Mouse (Mus musculus): ENCODE measurements around the gene Traf5.

Traf5 gene

GRCm38 (mm10) chr1:192091806-192092772 lies at the start of gene Traf5:
Gene Traf5, minus strand, starts transcription at chr1:192092559.
- peak; percentile 88 for DNase-seq

DNA sequence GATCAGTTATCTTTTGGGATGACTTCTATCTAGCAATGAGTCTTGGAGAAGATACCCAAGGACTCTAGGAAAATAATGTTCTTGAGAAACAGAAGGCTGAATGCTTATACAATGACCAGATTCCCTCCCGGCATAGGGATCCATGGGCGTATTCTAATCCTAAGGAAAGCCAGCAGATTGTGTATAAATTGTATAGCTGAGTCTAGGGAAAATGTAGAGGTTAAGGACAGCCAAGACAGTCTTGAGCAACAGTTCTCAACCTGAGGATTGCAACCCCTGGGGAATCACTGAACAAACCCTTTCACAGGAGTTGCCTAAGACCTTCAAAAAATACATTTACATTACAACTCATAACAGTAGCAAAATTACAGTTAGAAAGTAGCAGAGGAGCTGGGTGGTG lies 48.0 kb upstream of the Traf5 start:
- DNase-seq: no peak

GRCm38 (mm10) chr1:192137926-192138910 lies 45.9 kb upstream of the Traf5 start, which contains the start of gene Rcor3:
Gene Rcor3, minus strand, starts transcription at chr1:192138062.
- peak; percentile 87 for DNase-seq

- peak; percentile 88 for DNase-seq
Measured at GRCm38 (mm10) chr1:192137291-192137925, 45.0 kb upstream of the Traf5 start.

- DNase-seq: peak; percentile 86
Measured at GRCm38 (mm10) chr1:192136561-192137290, 44.4 kb upstream of the Traf5 start.

GRCm38 (mm10) chr1:192130202-192130601 lies 37.8 kb upstream of the Traf5 start:
- no peak for DNase-seq

GRCm38 (mm10) chr1:192128343-192128742 lies 36.0 kb upstream of the Traf5 start:
- DNase-seq: no peak

GRCm38 (mm10) chr1:192125761-192126160 lies 33.4 kb upstream of the Traf5 start:
- DNase-seq: no peak

GRCm38 (mm10) chr1:192116262-192116661 lies 23.9 kb upstream of the Traf5 start:
- DNase-seq: no peak

DNA sequence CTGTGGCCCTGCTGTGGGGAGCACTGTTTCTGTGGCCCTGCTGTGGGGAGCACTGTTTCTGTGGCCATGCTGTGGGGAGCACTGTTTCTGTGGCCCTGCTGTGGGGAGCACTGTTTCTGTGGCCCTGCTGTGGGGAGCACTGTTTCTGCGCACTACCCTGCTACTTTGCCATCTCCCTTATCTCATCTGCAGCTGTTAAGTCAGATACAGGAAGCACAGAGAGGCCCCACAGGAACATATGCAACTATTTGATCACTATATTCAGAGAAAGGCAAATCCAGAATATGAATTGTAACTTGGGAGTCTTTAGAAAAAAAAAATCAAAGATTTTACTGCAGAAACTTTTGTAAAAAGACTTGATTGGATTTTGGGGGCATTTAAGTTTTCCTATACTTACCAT lies 23.0 kb upstream of the Traf5 start:
- no peak for DNase-seq

DNA sequence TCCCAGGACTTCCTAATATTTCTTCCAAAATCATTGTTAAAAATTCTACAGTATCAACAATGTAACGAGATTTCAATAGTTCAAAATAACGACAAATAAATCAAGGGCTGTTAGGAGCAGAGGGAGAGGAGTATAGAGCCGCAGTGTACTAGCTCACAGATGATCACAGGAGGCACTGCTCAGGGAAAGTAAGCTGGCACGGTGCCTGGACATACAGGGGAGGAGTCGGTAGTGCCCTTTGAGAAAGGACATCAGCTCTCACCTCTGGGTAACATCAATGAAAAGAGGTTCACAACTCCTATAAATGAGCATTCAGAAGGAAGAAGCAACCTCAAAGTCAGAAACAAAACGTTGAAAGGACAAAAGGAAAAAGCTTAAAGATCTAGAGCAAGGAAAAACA lies 16.8 kb upstream of the Traf5 start:
- no peak for DNase-seq

DNA sequence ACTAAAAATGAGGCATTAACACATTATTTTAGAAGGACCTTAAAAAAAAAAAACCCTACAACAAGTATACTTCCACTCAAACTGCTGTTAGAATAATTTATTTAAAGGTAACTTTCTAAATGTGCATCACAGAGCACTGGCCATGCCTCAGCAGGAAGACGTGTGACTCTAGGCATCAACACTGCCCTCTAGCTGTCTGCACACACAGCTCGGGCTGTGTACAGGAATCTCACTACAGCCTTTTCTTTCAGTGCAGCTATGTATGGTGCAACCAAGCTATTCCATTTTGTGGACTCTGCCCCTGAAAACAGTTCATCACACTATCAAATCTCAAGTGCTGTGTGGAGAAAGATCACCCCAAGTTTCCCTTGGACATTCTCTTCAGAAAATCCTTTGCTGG lies 15.0 kb upstream of the Traf5 start:
- peak; percentile 22 for DNase-seq

GRCm38 (mm10) chr1:192105902-192106389 lies 13.6 kb upstream of the Traf5 start:
- DNase-seq: no peak

- no peak for DNase-seq
Measured at GRCm38 (mm10) chr1:192104021-192104420, 11.7 kb upstream of the Traf5 start.

DNA sequence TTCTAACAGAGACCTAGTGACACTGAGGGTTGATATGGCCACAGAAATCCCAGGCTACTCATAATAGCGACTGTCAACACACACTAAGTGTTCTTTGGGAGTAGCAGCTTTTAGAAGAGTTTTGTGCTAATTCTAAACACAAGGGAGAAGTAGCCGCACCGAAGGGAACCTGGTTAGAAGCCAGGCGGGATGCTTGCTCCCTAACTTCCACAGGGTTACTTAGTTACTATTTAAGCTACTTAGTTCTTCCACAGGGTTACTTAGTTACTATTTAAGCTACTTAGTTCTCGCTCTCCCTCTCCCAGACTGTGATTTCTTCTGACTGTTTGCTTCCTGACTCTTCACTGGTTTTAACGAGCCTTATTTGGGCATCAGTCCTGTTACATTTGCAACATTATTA lies 10.8 kb upstream of the Traf5 start:
- no peak for DNase-seq

DNA sequence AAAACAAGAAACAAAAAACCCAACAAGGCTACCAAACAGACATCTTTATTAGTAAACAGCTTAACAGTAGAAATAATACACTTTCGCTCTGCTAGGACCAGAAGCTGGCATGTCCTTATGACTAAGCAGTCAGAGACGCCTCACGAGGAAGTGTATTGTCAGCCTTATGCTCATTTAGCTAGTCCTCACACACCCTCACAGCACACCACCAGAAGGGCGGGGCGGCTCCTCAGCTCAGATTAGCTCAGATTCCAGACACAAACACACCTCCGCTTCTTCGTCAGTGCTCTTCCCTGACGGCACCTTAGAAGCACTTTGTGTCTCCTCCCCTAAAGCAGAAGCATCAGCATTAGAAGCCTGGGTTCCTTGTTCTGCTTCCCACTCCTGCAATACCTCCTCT lies 9.0 kb upstream of the Traf5 start:
- no peak for DNase-seq

DNA sequence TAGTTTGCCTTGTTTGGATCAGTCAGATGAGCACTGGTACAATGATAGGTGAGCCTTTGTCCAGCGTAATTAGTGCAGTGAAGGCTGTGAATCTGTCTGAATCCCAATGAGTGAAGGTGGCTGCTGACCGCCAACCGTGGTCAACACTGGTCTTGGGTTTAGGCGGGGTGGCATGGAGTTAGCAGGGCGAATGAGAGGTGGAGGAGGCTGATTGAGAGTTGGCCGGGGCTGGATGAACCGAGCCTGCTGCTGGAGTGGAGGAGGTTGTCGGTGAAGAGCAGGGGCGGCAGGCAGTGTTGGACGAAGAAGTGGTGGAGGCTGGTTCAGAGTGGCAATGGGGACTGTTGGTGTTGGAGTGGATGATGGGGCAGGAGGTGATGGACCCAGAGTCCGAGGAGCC lies 8.4 kb upstream of the Traf5 start:
- no peak for DNase-seq

DNA sequence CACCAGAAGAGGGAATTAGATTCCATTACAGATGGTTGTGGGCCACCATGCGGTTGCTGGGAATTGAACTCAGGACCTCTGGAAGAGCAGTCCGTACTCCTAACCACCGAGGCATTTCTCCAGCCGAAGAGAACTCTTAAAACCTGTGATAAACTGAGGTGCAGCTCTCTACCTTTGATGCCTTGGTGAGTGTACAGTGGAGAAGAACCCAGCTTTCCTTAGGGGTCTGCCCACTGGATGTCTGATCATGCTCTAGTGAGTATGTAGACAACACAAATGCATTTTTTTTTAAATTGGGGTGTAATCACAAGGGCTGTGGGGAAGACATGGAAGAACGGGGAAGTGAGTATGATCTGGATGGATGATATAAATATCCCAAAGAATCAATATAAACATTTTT lies 3.3 kb upstream of the Traf5 start:
- DNase-seq: no peak

DNA sequence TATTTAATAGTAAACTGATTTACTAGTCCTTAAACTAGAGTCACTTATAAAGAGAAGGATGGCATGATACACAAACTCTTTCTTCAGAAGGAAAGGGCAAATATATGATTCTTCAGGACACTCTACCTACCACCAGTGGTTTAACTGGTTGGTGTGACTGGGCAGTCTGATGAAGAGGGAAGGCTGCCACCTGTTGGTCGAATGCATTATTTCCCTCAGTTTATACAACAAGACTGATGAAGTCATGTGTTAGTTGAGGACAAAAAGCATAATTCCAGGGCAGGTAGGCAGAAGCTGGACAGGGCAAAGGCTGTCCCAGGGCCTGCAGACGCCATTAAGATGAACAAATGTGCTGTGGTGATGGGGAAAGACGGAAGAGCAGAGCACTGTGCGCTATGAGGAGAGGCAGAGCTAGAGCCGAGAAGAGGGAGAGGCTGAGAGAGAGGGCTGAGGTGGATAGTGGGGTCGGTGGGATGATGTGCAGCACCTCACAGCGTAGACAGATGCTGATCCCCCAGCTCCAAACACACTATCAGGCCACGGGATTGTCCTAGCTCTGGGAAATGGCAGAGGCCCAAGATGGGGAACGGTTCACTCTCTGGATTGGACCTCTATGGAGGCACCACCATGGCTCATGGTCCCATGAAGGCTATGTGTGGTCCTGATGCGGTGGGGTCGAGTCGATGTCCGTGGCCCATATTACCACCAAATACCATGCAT lies 2.3 kb upstream of the Traf5 start:
- DNase-seq: peak; percentile 30

DNA sequence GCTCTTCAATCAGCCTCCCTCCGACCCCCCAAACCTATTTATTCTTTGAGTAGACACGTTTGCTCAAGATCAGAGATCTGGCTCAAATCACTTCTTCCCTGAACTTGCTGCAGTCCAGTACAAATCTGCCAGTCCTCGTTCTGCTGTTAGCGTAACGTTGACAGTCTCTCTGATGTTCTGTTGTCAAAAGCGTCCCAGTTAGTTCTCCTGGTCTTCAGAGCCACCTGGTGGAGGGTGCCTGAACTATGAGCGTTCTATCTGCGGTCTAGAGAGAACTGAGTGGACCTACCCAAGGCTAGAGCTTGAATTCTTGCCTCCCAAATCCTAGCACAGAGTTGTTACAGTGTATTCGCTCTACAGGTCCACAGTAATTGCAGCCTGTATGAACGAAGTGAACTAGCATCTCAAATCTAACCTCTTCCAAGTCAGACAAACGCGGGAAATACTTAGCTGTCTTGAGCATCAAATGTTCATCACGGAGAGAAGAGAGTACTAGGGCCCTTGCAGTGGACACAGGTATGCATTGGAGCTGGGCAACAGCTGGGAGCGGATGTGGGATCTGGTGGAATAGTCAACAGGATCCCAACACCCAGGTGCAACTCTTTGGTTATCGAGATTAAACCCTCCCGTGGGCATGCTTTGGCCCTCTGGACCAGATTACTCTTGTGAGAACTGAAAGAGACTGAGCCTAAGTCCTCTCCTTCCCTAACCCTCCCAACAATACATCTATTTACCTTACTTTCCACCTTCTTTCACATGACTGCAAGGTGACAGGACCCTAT lies 711 bp upstream of the Traf5 start:
- DNase-seq: peak; percentile 77
